Mouse (Mus musculus) left cerebral cortex, adult 11 months (tissue): Measurements from ENCODE around the gene Tbc1d9b.
"Not testable (repeated sequence)": the region's sequence is repeated elsewhere in the genome, so short reads cannot be mapped to it uniquely, and the experiment has no call there.

ENCODE experiments used
- DNase-seq: peaks from one replicate; pipeline ENCODE4 v3.0.0; 2022; ENCODE audit warnings: low spot score

The Tbc1d9b gene

GRCm38 (mm10) chr11:50130811-50131766, at the start of gene Tbc1d9b:
Gene Tbc1d9b (plus strand): TSS chr11:50131396.
- DNase-seq: peak; percentile 83

GRCm38 (mm10) chr11:50086211-50086610, 45.0 kb upstream of the Tbc1d9b start:
- DNase-seq: peak; percentile 40

- no peak for DNase-seq
Observed at GRCm38 (mm10) chr11:50089840-50090239, 41.4 kb upstream of the Tbc1d9b start.

- DNase-seq: no peak
Observed at GRCm38 (mm10) chr11:50090982-50091675, 40.1 kb upstream of the Tbc1d9b start.

- DNase-seq: no peak
Observed at GRCm38 (mm10) chr11:50091681-50092080, 39.5 kb upstream of the Tbc1d9b start.

GRCm38 (mm10) chr11:50095661-50096060, 35.5 kb upstream of the Tbc1d9b start:
- DNase-seq: no peak

GRCm38 (mm10) chr11:50097091-50097490, 34.1 kb upstream of the Tbc1d9b start:
- DNase-seq: no peak

- DNase-seq: no peak
Observed at GRCm38 (mm10) chr11:50098961-50099481, 32.2 kb upstream of the Tbc1d9b start.

- DNase-seq: no peak
Observed at GRCm38 (mm10) chr11:50099692-50100091, 31.5 kb upstream of the Tbc1d9b start.

GRCm38 (mm10) chr11:50100548-50101307, 30.5 kb upstream of the Tbc1d9b start:
- no peak for DNase-seq

GRCm38 (mm10) chr11:50101962-50102361, 29.2 kb upstream of the Tbc1d9b start:
- not testable (repeated sequence) for DNase-seq

- no peak for DNase-seq
Observed at GRCm38 (mm10) chr11:50104016-50104415, 27.2 kb upstream of the Tbc1d9b start.

- no peak for DNase-seq
Observed at GRCm38 (mm10) chr11:50105237-50105636, 26.0 kb upstream of the Tbc1d9b start.

GRCm38 (mm10) chr11:50106024-50106423, 25.2 kb upstream of the Tbc1d9b start:
- no peak for DNase-seq

GRCm38 (mm10) chr11:50108823-50109244, 22.4 kb upstream of the Tbc1d9b start:
- no peak for DNase-seq

GRCm38 (mm10) chr11:50114329-50114728, 16.9 kb upstream of the Tbc1d9b start:
- no peak for DNase-seq

GRCm38 (mm10) chr11:50122631-50123081, 8.5 kb upstream of the Tbc1d9b start:
- no peak for DNase-seq

- no peak for DNase-seq
Observed at GRCm38 (mm10) chr11:50127781-50128180, 3.4 kb upstream of the Tbc1d9b start.

GRCm38 (mm10) chr11:50131801-50132201, 605 bp downstream of the Tbc1d9b start:
- DNase-seq: no peak

- no peak for DNase-seq
Observed at GRCm38 (mm10) chr11:50132265-50132664, 1.1 kb downstream of the Tbc1d9b start.

GRCm38 (mm10) chr11:50134136-50134859, 3.1 kb downstream of the Tbc1d9b start:
- no peak for DNase-seq
